Mouse (Mus musculus) midbrain, postnatal 0 days (tissue): ENCODE measurements around the gene Gm10842. TPM values are rescaled to one million over a fixed set of nuclear protein-coding genes. Genes with fewer than 3 reads are reported as not detected.
A peak's percentile ranks its signal among the peaks of the same experiment; 100 is the strongest.

Experiments
- ATAC-seq: fragments of 200-750 bp; cut with Nextera tagmentation; 2 replicates; pipeline ENCODE4 v1.8.0; 2017; ENCODE audit warnings: moderate number of reproducible peaks, mild to moderate bottlenecking, moderate TSS enrichment, moderate library complexity; ENCODE audit not compliant: low FRiP score
- DNase-seq: peaks from one replicate; pipeline ENCODE4 v3.0.0-alpha.2; 2015; ENCODE audit warnings: low spot score
- H3K27ac ChIP-seq: fragments of 300-500 bp; sonication (generic); 2 replicates; pipeline ENCODE4 v1.5.1; 2014; ENCODE audit warnings: low read depth, mild to moderate bottlenecking, low read length, mixed read lengths
- H3K27me3 ChIP-seq: fragments of 300-500 bp; sonication (generic); 2 replicates; pipeline ENCODE4 v1.6.1; 2014; ENCODE audit warnings: low read length, control low read depth, mixed read lengths; ENCODE audit not compliant: insufficient read depth
- H3K36me3 ChIP-seq: fragments of 300-500 bp; sonication (generic); 2 replicates; pipeline ENCODE4 v1.6.1; 2014; ENCODE audit warnings: low read length, control low read depth, mixed read lengths; ENCODE audit not compliant: insufficient read depth
- H3K4me1 ChIP-seq: fragments of 300-500 bp; sonication (generic); 2 replicates; pipeline ENCODE4 v1.6.1; 2014; ENCODE audit warnings: mild to moderate bottlenecking, control low read depth, antibody characterized with exemption, low read length, mixed read lengths; ENCODE audit not compliant: insufficient read depth
- H3K4me2 ChIP-seq: fragments of 300-500 bp; sonication (generic); 2 replicates; pipeline ENCODE4 v1.6.1; 2014; ENCODE audit warnings: low read depth, mild to moderate bottlenecking, low read length, mixed read lengths; ENCODE audit not compliant: poor library complexity, severe bottlenecking
- H3K4me3 ChIP-seq: fragments of 300-500 bp; sonication (generic); 2 replicates; pipeline ENCODE4 v1.5.1; 2014; ENCODE audit warnings: low read depth, mild to moderate bottlenecking, low read length, moderate library complexity
- H3K9ac ChIP-seq: fragments of 300-500 bp; sonication (generic); replicated peaks from 2 replicates; pipeline ENCODE4 v1.6.1; 2014; ENCODE audit warnings: mild to moderate bottlenecking, low read length, moderate library complexity, mixed read lengths; ENCODE audit not compliant: poor library complexity, severe bottlenecking
- H3K9me3 ChIP-seq: fragments of 300-500 bp; sonication (generic); 2 replicates; pipeline ENCODE4 v1.6.1; 2016; ENCODE audit warnings: low read length, control low read depth
- CTCF ChIP-seq: IDR thresholded peaks from 2 replicates; pipeline ENCODE4 v1.5.1; 2016; ENCODE audit warnings: antibody characterized with exemption, mild to moderate bottlenecking
- whole genome bisulfite sequencing: fragments of 180-500 bp; shearing (Covaris S2); extraction: QIAGEN DNeasy Blood & Tissue Kit; methylation state at CpG from one replicate; pipeline ENCODE4 v1.1.7; 2014; 5-methylcytosine and 5-hydroxymethylcytosine counted together
- polyA plus RNA-seq: library from polyadenylated mRNA; unstranded; fragments of >200 nt; fragmentation: Nextera tagmentation; extraction: Ambion mirVana; gene quantifications from 2 replicates; pipeline ENCODE4 v1.2.1, GENCODE M21; 2015
- total RNA-seq: library from RNA; depleted of rRNA; stranded (reverse); fragments of >200 nt; gene quantifications from 2 replicates; pipeline ENCODE4 v1.2.3, GENCODE M21; 2014; rRNA removed

Gene Gm10842
- total and polyA plus RNA-seq, 2 experiments from 2014 or later: not detected

DNA sequence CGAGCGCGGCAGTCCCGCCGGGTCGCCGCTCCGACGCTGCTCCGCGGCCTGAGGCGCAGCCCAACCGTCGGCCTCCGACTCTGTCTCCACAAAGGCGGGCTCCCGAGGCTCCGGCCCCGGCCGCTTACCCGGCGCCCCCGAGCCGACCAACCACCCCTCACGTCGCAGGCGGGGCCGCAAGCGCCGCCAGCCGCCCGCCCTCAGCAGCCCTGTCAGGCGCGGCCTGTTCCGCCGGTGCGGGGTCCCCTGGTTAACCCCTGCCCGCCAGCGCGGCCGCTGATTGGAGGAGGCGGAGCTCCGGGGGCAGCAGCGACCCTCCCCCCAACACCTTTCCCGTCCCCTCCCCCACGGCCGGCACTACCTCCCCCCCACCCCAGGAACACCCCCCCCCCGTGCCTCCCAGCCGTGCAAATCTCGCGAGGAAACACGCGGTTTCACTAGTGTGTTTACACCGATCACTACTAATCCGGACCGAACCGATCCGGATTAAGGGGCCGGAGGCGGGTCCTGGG lies 34.5 kb downstream of the Gm10842 start:
- peak overlapping the region; percentile 95 for H3K27ac ChIP-seq
- peak overlapping the region; percentile 93 for H3K4me3 ChIP-seq
- ATAC-seq (peak; percentile 96), DNase-seq (peak; percentile 96)
- H3K4me1 ChIP-seq: peaks cover 7% of the 10 kb centered on the region; the same call in 1 of the 2 replicates
- TF ChIP-seq CTCF: no peak
- H3K36me3 ChIP-seq: peaks cover 5% of the 10 kb centered on the region; the same call in 1 of the 2 replicates
- WGBS: 1% methylated on average over 39 of the region's 60 CpGs
- peak overlapping the region; percentile 94 for H3K4me2 ChIP-seq
- H3K27me3 ChIP-seq: no peaks in the 10 kb centered on the region
- H3K9ac ChIP-seq: peak overlapping the region; percentile 99
- no peaks in the 10 kb centered on the region for H3K9me3 ChIP-seq

DNA sequence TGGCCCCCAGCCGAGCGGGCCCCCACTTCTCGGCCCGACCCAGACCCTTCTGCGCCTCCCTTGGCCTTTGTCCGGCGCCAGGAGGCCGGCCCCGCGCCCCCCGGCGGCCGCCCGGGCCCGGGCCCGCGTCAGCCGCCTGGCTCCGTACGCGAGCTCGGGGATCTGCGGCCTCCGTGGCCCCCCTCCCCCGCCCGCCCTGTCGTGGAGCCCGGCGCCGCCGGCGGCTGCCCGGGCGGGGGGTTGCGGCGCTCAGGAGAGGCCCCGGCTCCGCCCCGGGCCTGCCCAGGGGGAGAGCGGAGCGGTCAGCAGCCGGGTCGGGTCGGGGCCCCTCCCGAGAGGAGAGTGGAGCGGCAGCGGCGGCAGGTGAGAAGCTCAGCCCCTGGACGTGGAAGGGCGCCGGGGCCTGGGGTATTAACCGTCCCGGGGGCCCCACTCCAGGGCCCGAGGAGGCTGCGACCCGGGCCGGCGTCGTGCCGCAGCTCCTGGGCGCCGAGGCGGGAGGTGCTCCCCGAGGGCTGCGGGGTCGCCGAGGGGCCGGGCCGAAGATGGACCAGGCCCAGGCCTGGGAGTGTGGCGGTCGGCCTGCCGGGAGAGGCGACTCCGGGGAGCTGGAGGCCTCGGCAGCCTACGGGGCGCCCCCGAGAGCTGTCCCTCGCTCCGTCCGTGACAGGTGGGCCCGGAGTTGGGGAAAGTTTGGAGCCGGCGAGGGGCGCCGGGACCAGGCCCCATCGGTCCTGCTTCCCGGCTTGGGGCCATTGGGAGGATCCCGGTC lies 35.2 kb downstream of the Gm10842 start:
- Histone ChIP-seq H3K27me3 (no peaks in the 10 kb centered on the region), H3K4me1 (peaks cover 7% of the 10 kb centered on the region; the same call in 1 of the 2 replicates), H3K4me3 (peak overlapping the region; percentile 93), H3K27ac (peak overlapping the region; percentile 95), H3K4me2 (peak overlapping the region; percentile 94), H3K9ac (peak overlapping the region; percentile 99), H3K9me3 (no peaks in the 10 kb centered on the region), H3K36me3 (peaks cover 5% of the 10 kb centered on the region; the same call in 1 of the 2 replicates)
- ATAC-seq: peak; percentile 50
- 0% methylated on average over 51 of the region's 89 CpGs for WGBS
- TF ChIP-seq CTCF: no peak
- DNase-seq: peak; percentile 22

DNA sequence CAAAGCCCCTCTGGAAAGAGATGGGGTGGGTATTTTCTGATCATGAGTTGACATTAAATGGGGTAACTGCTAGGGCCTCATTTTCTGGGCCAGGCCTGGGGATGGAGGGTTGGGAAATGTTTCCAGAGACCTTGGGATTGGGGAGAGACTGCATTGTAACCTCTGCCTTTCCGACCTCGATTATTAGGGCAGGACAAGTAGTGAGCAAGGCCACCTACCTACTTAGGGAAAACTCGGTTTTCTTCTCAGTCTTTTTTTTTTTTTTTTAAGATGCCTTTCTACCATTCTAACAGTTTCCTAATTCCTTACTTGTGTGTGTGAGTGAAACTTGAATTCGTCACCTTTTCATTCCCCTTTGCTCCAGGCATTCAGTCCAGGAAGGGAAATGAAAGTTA lies 35.8 kb downstream of the Gm10842 start:
- no peaks in the 10 kb centered on the region for H3K27me3 ChIP-seq
- DNase-seq (no peak), ATAC-seq (no peak)

GRCm38 (mm10) chr11:105184678-105185077 lies 38.0 kb downstream of the Gm10842 start:
- Histone ChIP-seq H3K4me3 (no peak overlapping the region), H3K4me1 (peaks cover 6% of the 10 kb centered on the region; the same call in 1 of the 2 replicates), H3K9ac (no peak overlapping the region), H3K36me3 (peaks cover 5% of the 10 kb centered on the region; the same call in 1 of the 2 replicates), H3K27me3 (no peaks in the 10 kb centered on the region), H3K9me3 (no peaks in the 10 kb centered on the region), H3K4me2 (no peak overlapping the region), H3K27ac (no peak overlapping the region)
- ATAC-seq: no peak
- 92% methylated on average over 3 of the region's 3 CpGs for WGBS
- TF ChIP-seq CTCF: peak; percentile 22; the same call in 1 of the 2 replicates
- DNase-seq: no peak

More for the DNA sequence above, 35.8 kb downstream of the Gm10842 start:
- Histone ChIP-seq H3K4me2 (peak overlapping the region; percentile 94), H3K27ac (peak overlapping the region; percentile 95), H3K36me3 (peaks cover 5% of the 10 kb centered on the region; the same call in 1 of the 2 replicates), H3K9me3 (no peaks in the 10 kb centered on the region), H3K9ac (peak overlapping the region; percentile 99), H3K4me3 (peak overlapping the region; percentile 93), H3K4me1 (peaks cover 7% of the 10 kb centered on the region; the same call in 1 of the 2 replicates)
- no peak for TF ChIP-seq CTCF
- 9% methylated on average over 4 of the region's 4 CpGs for WGBS

DNA sequence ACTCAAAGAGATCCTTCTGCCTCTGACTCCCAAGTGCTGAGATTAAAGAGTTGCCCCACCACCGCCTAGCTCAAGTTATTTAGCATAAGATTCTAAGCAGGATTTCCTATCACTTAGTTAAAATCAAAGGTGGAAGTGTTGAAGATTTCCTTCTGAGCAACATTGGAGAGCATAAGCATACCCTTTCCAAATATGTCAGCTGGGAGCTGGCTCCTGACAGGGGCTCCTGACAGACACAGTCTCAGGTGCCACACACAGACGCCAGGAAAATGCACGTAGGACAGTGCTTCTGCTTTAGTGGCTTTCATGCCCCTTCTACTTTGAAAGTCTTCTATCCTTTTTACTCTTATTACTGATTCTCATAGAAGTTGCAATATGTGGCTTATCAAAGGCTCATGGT lies 45.5 kb downstream of the Gm10842 start:
- H3K4me1 ChIP-seq: no peaks in the 10 kb centered on the region
- no peaks in the 10 kb centered on the region for H3K27me3 ChIP-seq
- H3K36me3 ChIP-seq: peaks cover 2% of the 10 kb centered on the region; the same call in 1 of the 2 replicates
- no peak overlapping the region for H3K4me3 ChIP-seq
- ATAC-seq (no peak), DNase-seq (no peak)
- WGBS: 91% methylated on average over 3 of the region's 3 CpGs
- TF ChIP-seq CTCF: no peak
- no peaks in the 10 kb centered on the region for H3K9me3 ChIP-seq
- no peak overlapping the region for H3K27ac ChIP-seq
- H3K9ac ChIP-seq: no peak overlapping the region
- no peak overlapping the region for H3K4me2 ChIP-seq

Other genes with a start within 250 kb of the Gm10842 start
- gene Efcab3, start 83.3 kb upstream of the Gm10842 start, total RNA-seq: not detected in 2 replicates
- 0.28 TPM in 1 of 2 replicates, not detected in the other for gene Efcab3, start 83.3 kb upstream of the Gm10842 start, polyA plus RNA-seq
- 25.2 and 28.0 TPM in 2 replicates for gene Mettl2, start 20.5 kb upstream of the Gm10842 start, total RNA-seq
- gene Mettl2, start 20.5 kb upstream of the Gm10842 start, polyA plus RNA-seq: 30.0 and 35.6 TPM in 2 replicates
- 66.5 and 81.1 TPM in 2 replicates for gene Tlk2, start 31.9 kb downstream of the Gm10842 start, total RNA-seq
- gene Tlk2, start 31.9 kb downstream of the Gm10842 start, polyA plus RNA-seq: 12.3 and 15.3 TPM in 2 replicates
- gene Mrc2, start 145.8 kb downstream of the Gm10842 start, total RNA-seq: 16.8 and 20.5 TPM in 2 replicates
- 3.4 TPM in 2 replicates for gene Mrc2, start 145.8 kb downstream of the Gm10842 start, polyA plus RNA-seq